Mouse (Mus musculus) limb, embryonic 14.5 days (tissue): ENCODE measurements around the gene Tcf7l2. TPM values are rescaled to one million over a fixed set of nuclear protein-coding genes. Genes with fewer than 3 reads are reported as not detected.

ENCODE experiments used
- ATAC-seq: fragments of 200-750 bp; cut with Nextera tagmentation; 2 replicates; pipeline ENCODE4 v1.8.0; 2017; ENCODE audit warnings: low read depth, moderate number of reproducible peaks, moderate TSS enrichment; ENCODE audit not compliant: low FRiP score
- DNase-seq: peaks from one replicate; pipeline ENCODE4 v3.0.0-alpha.2; 2015; ENCODE audit warnings: low spot score
- H3K27ac ChIP-seq: fragments of 300-500 bp; sonication (generic); replicated peaks from 2 replicates; pipeline ENCODE4 v1.5.1; 2014; ENCODE audit warnings: low read depth, mild to moderate bottlenecking, low read length, moderate library complexity, mixed read lengths
- H3K27me3 ChIP-seq: fragments of 300-500 bp; sonication (generic); 2 replicates; pipeline ENCODE4 v1.6.1; 2014; ENCODE audit warnings: low read length, mixed read lengths; ENCODE audit not compliant: control insufficient read depth, insufficient read depth
- H3K36me3 ChIP-seq: fragments of 300-500 bp; sonication (generic); 2 replicates; pipeline ENCODE4 v1.6.1; 2014; ENCODE audit warnings: mild to moderate bottlenecking, low read length, moderate library complexity, mixed read lengths; ENCODE audit not compliant: control insufficient read depth, insufficient read depth
- H3K4me1 ChIP-seq: fragments of 300-500 bp; sonication (generic); 2 replicates; pipeline ENCODE4 v1.6.1; 2014; ENCODE audit warnings: antibody characterized with exemption, low read length, mixed read lengths; ENCODE audit not compliant: control insufficient read depth, insufficient read depth
- H3K4me2 ChIP-seq: fragments of 300-500 bp; sonication (generic); replicated peaks from 2 replicates; pipeline ENCODE4 v1.6.1; 2014; ENCODE audit warnings: low read depth, mild to moderate bottlenecking, low read length, moderate library complexity; ENCODE audit not compliant: severe bottlenecking
- H3K4me3 ChIP-seq: fragments of 300-500 bp; sonication (generic); replicated peaks from 2 replicates; pipeline ENCODE4 v1.5.1; 2014; ENCODE audit warnings: low read length
- H3K9ac ChIP-seq: fragments of 300-500 bp; sonication (generic); 2 replicates; pipeline ENCODE4 v1.6.1; 2014; ENCODE audit warnings: mild to moderate bottlenecking, low read depth, low read length, moderate library complexity; ENCODE audit not compliant: severe bottlenecking
- H3K9me3 ChIP-seq: fragments of 300-500 bp; sonication (generic); 2 replicates; pipeline ENCODE4 v1.6.1; 2016; ENCODE audit warnings: low read length; ENCODE audit not compliant: control insufficient read depth
- POLR2A ChIP-seq: fragments of 200-500 bp; IDR thresholded peaks from 2 replicates; pipeline ENCODE4 v1.8.0; 2012; ENCODE audit warnings: inconsistent platforms, mild to moderate bottlenecking, moderate library complexity, borderline replicate concordance; ENCODE audit not compliant: insufficient read depth, insufficient read length; ENCODE audit errors: extremely low read depth
- WGBS: fragments of 180-500 bp; shearing (Covaris S2); extraction: QIAGEN DNeasy Blood & Tissue Kit; methylation state at CpG from one replicate; pipeline ENCODE4 v1.1.7; 2014; 5-methylcytosine and 5-hydroxymethylcytosine counted together
- polyA plus RNA-seq, 2 experiments: library from polyadenylated mRNA; depleted of rRNA in 1 of 2; stranded (reverse) in 1 of 2; unstranded in 1 of 2; fragments of >200 nt; fragmentation: Nextera tagmentation in 1 of 2; extraction: Ambion mirVana in 1 of 2; gene quantifications; 2 replicates each; pipeline versions ENCODE4 v1.2.1 to v1.2.3; 2012 to 2014

Gene Tcf7l2
- polyA plus RNA-seq, 2 experiments, result 51.6 to 134 TPM

DNA sequence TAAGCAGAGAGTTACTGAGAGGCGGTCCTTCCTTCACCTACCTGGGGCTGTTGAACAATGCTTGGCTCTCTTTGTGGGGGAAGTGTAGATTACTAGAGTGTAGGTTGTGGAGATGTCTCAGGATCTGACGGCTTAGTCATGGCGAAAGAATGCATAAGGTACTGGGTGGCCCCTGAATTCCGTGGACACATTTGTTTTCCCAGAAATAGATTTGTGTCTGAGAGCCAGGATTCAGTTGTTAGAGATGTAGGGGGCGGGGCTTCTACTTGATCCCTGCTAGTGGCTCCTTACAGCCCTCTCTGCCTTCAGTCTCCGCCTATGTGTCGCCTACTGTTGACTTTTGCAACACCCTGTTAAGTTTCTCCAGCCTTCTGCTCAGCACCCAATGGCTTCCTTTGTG, 12.7 kb downstream of the Tcf7l2 start:
- no peaks in the 10 kb centered on the region for H3K27me3 ChIP-seq
- no peaks in the 10 kb centered on the region for H3K9me3 ChIP-seq
- 48% methylated on average over 7 of the region's 7 CpGs for WGBS
- no peak overlapping the region for H3K9ac ChIP-seq
- ATAC-seq (no peak), DNase-seq (peak; percentile 54)
- peaks cover 42% of the 10 kb centered on the region for H3K4me1 ChIP-seq
- H3K36me3 ChIP-seq, result peaks cover 21% of the 10 kb centered on the region
- H3K27ac ChIP-seq, result no peak overlapping the region
- H3K4me2 ChIP-seq, result no peak overlapping the region
- TF ChIP-seq POLR2A, result no peak
- no peak overlapping the region for H3K4me3 ChIP-seq

DNA sequence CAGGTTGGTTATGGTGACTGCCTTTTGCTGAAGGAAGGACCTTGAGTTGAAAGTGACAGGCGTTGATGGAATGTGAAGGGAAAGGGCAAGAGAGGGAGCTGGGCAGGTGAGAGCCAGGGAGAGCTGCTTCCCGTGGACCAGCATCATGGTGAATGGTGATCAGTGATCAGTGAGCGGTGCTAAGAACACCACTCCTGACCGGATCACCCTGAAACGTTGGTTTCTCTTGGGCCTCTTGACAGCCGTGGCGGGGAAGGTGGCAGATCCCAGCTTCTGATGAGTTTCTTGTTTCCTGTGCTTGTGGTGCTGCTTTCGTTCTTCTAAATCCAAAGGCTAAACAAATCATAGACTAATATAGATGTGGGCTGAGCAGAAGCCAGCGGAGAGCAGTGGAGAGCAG, 13.8 kb downstream of the Tcf7l2 start:
- WGBS, result 93% methylated on average over 9 of the region's 9 CpGs
- H3K36me3 ChIP-seq, result peaks cover 21% of the 10 kb centered on the region
- no peak overlapping the region for H3K27ac ChIP-seq
- DNase-seq (no peak), ATAC-seq (no peak)
- H3K4me3 ChIP-seq, result no peak overlapping the region
- H3K9me3 ChIP-seq, result no peaks in the 10 kb centered on the region
- no peaks in the 10 kb centered on the region for H3K27me3 ChIP-seq
- no peak for TF ChIP-seq POLR2A
- H3K4me1 ChIP-seq, result peaks cover 33% of the 10 kb centered on the region
- no peak overlapping the region for H3K4me2 ChIP-seq
- no peak overlapping the region for H3K9ac ChIP-seq

DNA sequence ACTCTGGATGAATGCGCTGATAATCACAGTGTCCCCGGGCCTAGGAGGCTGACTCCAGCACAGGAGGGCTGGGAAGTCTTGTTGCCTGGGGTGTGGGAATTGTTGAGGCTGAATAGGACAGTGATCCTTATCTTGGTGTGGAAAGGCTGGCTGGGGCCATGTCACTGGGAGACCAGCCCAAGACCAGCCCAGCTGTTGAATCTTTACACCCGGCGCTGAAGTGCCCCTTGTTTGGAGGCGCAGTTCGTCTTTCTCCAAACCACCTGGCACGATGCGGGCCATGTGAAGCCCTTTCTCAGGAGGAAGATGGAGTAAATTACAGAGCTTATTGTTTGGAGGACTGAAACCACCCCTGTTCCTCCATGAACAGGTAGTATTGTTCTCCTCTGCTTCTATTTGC, 15.1 kb downstream of the Tcf7l2 start:
- TF ChIP-seq POLR2A, result no peak
- no peaks in the 10 kb centered on the region for H3K9me3 ChIP-seq
- H3K9ac ChIP-seq, result no peak overlapping the region
- DNase-seq (no peak), ATAC-seq (no peak)
- no peak overlapping the region for H3K4me2 ChIP-seq
- WGBS, result 66% methylated on average over 8 of the region's 8 CpGs
- peaks cover 23% of the 10 kb centered on the region for H3K4me1 ChIP-seq
- H3K36me3 ChIP-seq, result peaks cover 21% of the 10 kb centered on the region
- no peak overlapping the region for H3K4me3 ChIP-seq
- no peaks in the 10 kb centered on the region for H3K27me3 ChIP-seq
- no peak overlapping the region for H3K27ac ChIP-seq

DNA sequence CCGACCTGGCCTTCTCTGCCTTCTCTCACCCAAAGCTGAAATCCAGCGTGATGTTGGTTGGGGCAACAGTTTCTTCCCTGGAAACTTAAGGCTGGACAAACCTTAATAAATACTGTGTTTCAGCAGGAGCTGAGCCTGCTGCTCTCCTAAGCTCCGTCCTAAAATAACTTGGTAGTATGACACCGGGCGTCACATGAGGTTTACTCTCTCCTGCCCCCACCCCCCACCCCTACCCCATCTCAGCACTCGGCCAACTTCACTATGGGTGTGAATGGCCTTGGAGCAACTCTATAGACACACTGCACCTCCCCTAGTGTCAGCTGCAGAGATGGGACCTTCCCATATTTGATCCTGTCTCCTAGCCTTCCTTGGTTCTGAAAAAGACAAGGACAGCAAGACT, 15.8 kb downstream of the Tcf7l2 start:
- Histone ChIP-seq H3K4me1 (peaks cover 18% of the 10 kb centered on the region), H3K36me3 (peaks cover 22% of the 10 kb centered on the region), H3K27ac (no peak overlapping the region), H3K4me3 (no peak overlapping the region), H3K9ac (no peak overlapping the region), H3K27me3 (no peaks in the 10 kb centered on the region), H3K4me2 (no peak overlapping the region), H3K9me3 (no peaks in the 10 kb centered on the region)
- ATAC-seq (no peak), DNase-seq (no peak)
- 74% methylated on average over 6 of the region's 6 CpGs for WGBS
- TF ChIP-seq POLR2A, result no peak

DNA sequence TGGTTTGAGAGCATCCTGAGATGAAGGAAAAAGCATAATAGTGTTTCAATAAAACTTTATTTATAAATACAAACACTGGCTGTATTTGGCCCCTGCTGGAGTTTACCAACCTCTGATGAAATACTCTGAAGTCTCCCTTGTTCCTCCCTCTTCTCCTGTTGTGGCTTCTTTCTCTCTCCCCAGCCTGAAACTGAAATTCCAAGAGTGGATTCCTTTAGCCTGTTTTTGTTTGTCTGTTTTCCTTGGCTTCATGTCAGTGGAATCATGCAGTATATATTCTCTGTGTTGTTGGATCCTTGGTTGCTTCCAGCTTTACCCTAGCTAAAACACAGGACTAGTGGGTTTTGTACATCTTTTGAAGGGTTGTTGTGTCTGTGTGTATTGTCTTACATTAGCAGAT, 16.5 kb downstream of the Tcf7l2 start:
- H3K4me3 ChIP-seq, result no peak overlapping the region
- H3K4me2 ChIP-seq, result no peak overlapping the region
- no peak overlapping the region for H3K27ac ChIP-seq
- no peaks in the 10 kb centered on the region for H3K9me3 ChIP-seq
- no peak for TF ChIP-seq POLR2A
- no peaks in the 10 kb centered on the region for H3K27me3 ChIP-seq
- H3K9ac ChIP-seq, result no peak overlapping the region
- H3K36me3 ChIP-seq, result peaks cover 25% of the 10 kb centered on the region
- H3K4me1 ChIP-seq, result peaks cover 13% of the 10 kb centered on the region
- DNase-seq, result no peak
- no peak for ATAC-seq

DNA sequence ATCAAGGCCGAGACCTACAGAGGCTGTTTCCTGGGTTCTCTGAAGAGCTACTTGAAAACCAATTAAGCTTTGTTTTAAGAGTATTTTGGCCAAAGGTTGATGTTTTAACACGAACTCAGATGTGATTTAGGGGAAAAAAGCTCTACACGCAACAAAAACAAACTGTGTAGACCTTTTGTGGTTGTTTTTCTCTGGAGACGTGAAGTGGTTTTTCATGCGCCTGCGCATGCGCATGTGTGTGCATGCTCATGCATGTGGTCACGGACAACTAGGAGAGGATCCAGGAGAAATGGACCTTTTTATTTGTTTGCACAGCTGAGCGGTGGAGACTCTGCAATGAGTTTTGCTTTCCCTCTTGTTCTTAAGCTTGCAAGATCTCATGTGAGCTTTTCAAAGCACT, 17.4 kb downstream of the Tcf7l2 start:
- 82% methylated on average over 9 of the region's 9 CpGs for WGBS
- Histone ChIP-seq H3K4me1 (peaks cover 12% of the 10 kb centered on the region), H3K27ac (no peak overlapping the region), H3K9me3 (no peaks in the 10 kb centered on the region), H3K27me3 (no peaks in the 10 kb centered on the region), H3K9ac (no peak overlapping the region), H3K4me2 (no peak overlapping the region), H3K36me3 (peaks cover 29% of the 10 kb centered on the region), H3K4me3 (no peak overlapping the region)
- ATAC-seq, result no peak
- no peak for TF ChIP-seq POLR2A
- no peak for DNase-seq
